Mouse (Mus musculus): Measurements from ENCODE around the gene Cbx5.
A peak's percentile ranks its signal among the peaks of the same experiment; 100 is the strongest.

Cbx5 gene

DNA sequence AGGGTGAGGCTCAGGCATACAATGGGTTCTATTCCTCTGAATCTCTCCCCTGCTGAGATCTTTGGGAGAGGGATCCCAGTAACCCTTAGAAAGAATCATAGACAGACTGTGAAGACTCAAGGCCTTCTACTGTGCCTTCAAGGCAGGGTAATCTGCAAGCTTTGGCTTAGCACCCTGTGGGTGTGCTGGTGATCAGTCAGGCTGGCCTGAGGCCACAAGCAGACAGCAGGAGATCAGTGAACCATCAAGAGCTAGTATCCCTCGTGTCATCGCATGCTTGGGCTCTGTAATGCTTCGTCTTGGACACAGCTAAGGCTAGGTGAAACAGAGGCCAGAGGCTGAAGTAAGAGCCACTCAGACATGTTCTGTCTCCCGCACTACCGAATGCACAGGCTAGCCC is 66.4 kb downstream of the Cbx5 start:
- no peak for DNase-seq (ENCODE audit: low spot score in 2 of 2)

GRCm38 (mm10) chr15:103172537-103172936 is 67.1 kb downstream of the Cbx5 start:
- no peak for DNase-seq (ENCODE audit: low spot score in 2 of 2)

- DNase-seq (ENCODE audit: low spot score in 2 of 2) = no peak
Observed at GRCm38 (mm10) chr15:103171276-103171675, 68.3 kb downstream of the Cbx5 start.

GRCm38 (mm10) chr15:103170316-103170679 is 69.3 kb downstream of the Cbx5 start:
- DNase-seq (ENCODE audit: low spot score in 2 of 2) = no peak

DNA sequence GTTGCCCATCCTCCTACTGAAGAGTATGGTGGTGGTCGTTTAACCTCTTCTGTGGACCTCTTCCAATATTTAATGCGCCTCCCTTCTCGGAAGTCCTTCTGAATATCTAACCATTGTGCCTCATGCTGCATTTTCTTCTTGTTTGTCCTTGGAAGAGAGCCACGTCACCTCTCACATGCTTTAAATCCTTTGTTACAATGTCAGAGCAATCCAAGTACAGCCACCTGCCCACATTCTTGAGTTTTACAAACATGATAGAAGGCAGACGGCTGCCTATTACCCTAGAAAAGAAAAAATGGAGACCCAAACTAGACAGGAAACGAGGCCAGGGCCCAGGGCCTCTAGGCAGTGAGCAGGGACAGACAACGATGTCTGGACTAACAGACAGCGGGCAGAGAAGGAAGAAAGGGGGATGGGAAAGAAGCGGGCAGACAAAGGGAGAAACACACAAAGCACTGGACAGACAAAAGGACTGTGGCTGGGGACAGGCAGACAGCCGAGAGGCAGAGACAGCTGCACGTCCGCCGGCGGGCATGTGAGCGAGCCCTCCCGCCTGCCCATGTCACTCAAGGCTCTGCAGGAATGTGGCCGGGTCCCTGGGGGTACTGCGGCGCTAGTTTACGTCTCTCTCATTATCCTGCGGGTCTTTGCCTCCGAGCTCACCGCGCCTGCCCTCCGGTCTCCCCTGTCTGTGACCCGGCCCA is 69.9 kb downstream of the Cbx5 start:
- DNase-seq (ENCODE audit: low spot score in 2 of 2) = no peak

DNA sequence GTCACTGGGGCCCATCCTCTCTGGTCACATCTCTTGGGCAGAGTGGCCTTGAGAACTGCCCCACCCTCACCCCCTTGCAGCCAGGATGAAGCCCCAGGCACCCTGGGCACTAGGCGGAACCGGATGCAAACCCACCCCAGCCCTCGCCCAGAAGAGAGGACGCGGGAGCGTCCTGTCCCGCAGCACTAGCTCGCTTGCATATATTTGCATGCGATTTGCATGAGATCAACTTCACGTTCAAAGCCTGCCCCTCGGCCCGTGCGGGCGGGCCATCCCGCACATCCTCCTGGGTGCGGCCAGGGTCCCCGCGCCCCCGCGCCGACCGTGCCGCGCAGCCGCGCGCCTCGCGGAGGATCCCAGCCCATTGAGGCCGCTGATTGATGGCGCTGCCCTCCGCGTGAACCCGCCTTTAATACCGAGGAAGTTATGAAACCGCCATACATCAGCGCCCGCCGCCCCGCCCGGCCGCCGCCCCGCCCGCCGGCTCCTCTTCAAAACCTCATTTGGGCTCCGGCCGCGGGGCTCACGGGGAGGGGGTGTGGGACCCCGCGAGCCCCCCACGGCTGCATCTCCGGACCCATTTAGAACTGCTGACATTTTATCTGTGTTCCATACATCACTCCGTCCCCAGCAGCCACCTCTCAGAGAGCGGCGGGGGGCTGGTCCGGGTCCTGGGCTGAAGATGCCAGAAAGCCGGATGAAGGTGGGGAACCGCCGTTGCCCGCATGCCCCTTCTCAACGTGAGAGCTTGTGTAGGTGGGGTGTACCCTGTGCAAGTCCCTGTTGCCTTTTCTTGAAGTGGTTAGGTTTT is 70.6 kb downstream of the Cbx5 start:
- no peak for DNase-seq (ENCODE audit: low spot score in 2 of 2)

DNA sequence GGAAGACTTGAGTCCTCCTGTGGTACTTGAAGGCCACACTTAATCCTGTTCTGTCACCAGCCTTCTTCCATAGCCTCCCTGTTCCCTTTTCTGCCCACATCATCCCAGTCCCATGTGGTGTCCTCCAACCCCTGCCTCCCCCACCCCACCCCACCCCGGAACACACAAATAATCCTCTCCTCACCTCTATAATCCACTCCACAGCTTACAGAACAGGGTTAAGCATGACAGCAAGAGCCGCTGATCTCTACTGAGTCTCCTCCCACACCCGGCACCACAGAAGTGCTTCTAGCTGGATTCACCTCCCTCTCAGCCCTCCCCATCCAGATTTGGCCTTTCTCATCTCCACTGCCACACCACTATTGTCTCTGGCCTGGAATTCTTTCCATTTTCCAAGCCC is 71.8 kb downstream of the Cbx5 start:
- DNase-seq (ENCODE audit: low spot score in 2 of 2) = no peak

DNA sequence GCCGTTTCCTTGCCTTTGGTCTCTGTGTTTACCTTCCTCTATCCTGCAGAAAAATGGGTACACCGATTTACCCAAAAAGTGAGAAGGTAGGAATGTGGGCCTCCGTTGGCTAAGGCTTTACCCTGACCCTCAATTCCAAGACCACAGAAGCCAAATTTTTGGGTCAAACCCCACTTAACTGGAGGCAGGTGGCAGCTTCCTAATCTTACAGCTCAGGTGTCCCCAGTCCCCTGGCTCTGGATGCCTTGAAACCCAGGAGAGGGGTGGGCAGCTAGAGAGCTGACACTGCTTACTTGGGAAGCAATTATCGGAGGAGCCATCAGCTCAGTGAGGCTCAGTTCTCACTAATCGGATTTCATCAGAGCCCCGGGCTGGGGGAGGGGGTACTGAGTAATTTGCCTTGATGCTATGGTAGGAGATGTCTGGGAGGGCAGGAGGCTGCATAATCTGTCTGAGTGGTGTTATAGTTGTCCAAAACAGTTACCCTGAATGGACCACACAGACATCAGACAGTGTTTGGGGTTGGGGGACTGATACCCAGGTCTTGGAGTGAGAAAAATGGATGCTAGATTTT is 72.5 kb downstream of the Cbx5 start, which contains the start of gene Smug1:
TSS of gene Smug1 (minus strand) at position 51 of the 574 bp plus-strand sequence.
- DNase-seq (ENCODE audit: low spot score in 2 of 2) = no peak

DNA sequence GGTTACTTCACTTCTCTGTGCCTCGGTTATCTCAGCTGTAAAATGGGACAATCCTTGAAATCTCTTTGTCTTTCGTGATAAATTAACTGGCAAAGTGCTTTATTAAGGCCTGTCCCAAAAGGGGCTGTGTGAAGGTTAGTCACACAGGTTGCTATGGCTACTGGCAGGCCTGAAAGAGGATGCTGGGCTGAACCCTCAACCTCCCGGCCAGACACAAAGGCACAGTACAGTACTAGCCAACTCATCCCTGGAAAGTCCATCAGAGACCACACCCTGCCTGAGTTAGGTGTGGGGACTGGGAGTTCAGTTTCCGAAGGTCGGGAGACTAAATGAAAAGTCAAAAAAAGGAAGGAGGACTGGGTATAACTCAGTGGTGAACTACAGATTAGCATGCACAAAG is 73.7 kb downstream of the Cbx5 start:
- no peak for DNase-seq (ENCODE audit: low spot score in 2 of 2)

- peak; percentile 58 to 86 for DNase-seq (ENCODE audit: low spot score in 2 of 2)
Observed at GRCm38 (mm10) chr15:103165379-103165778, 74.2 kb downstream of the Cbx5 start.

DNA sequence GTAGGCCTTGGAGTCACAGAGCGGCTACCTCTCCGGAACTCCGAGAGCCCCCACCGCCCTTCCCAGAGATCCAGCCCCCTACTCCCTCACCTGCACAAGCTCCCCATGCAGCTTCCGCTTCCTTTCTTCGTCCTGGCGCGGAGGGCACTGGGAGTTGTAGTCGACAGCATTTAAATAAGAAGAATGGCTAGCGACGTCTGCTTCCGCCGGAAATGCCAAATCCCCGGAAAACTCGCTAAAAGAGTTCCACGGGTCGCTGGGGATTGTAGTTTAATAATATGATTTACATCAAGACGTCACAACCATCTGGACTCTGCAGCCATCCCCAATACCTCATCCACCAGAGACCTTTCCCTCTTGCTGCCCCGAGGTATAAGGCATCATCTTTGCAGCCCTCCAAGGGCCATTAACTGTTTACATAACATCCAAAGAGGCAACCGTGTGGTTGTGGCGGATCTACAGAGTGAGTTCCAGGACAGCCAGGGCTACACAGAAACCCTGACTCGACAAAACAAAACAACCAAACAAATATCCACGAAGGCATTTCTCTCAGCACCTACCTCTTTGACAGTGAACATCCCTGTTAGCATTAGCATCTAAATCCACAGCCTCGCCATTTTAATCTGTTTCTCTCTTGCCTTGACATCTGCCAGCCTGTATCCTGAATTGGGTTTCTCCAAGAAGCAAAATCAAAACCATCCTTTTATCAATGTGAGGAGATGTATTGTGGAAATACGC is 76.3 kb downstream of the Cbx5 start:
- DNase-seq (ENCODE audit: low spot score in 2 of 2) = peak; percentile 89 to 92

DNA sequence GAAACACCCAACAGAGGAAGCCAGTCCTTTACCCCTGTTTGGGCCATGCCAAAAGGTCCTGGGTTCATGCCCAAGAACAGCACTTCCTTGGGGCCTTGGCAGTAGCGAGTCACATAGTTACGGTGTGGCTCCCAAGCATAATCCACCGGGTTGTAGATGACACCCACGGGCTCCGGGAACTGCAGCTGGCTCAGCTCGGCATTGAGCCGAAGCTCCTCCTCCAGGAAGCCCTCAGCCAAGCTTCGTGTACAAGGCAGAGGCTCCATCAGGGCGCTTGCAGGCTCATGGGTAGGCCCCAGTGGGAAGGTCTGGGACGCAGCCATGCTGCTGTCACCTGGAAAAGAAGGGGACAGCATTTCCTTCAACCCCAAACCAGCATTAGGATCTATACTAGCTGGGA is 82.0 kb downstream of the Cbx5 start:
- no peak for DNase-seq (ENCODE audit: low spot score in 2 of 2)

DNA sequence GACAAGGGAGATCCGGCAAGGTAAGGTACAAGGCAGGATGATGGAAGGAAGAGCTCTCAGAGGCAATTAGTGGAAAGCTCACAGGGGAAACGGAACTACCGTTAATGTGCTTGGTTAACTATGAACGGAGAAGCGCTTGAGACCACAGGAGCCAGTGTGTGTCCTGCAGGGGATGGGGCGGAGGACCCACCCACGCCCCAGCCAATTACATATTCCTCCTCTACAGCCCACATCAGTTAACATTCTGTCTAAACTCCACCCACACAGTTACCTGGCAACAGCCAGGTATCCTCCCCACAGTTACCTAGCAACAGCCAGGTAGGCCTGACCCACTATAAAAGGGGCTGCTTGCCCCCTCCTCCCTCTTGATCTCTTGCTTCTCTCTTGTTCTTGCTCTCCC is 82.7 kb downstream of the Cbx5 start:
- DNase-seq (ENCODE audit: low spot score in 2 of 2) = no peak

GRCm38 (mm10) chr15:103155366-103156321 is 84.0 kb downstream of the Cbx5 start:
- DNase-seq (ENCODE audit: low spot score in 2 of 2) = no peak

GRCm38 (mm10) chr15:103152890-103153610 is 86.6 kb downstream of the Cbx5 start:
- no peak for DNase-seq (ENCODE audit: low spot score in 2 of 2)

DNA sequence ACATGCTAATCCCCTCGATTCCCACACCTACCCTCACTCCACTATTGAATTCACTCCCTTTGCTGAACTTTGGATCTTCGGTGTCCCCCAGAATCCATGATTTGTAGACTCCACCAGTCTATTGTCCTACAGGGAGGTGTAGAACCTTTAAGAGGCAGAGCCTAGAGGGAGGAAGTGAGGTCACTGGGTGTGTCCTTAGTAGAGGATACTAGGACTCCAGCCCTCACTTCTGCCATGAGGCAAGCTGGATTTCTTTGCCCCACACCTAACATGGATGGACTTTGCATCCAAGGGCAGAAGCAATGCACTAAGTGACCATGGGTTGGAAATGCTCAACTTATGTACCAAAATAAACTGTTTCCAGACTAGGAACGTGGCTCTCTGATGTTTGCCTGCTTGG is 87.2 kb downstream of the Cbx5 start:
- DNase-seq (ENCODE audit: low spot score in 2 of 2) = no peak

- DNase-seq (ENCODE audit: low spot score in 2 of 2) = no peak
Observed at GRCm38 (mm10) chr15:103147779-103148178, 91.8 kb downstream of the Cbx5 start.

DNA sequence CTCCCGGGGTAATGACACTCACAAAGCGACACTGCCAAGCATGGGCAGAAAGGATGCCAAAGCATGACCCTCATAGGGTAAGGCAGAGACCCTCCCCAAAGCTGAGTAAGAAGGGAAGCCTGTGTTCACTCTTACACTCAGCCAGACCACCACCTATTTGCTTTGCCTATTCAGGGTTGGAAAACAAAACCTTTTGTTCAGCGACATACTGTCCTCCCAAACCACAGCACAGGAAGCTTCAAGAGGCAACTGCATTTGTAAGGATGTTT is 92.3 kb downstream of the Cbx5 start:
- no peak for DNase-seq (ENCODE audit: low spot score in 2 of 2)

- no peak for DNase-seq (ENCODE audit: low spot score in 2 of 2)
Observed at GRCm38 (mm10) chr15:103146627-103147421, 92.8 kb downstream of the Cbx5 start.

Measured in heart, adult 9 months (tissue).